Mouse (Mus musculus) heart, postnatal 36 days (tissue): ENCODE measurements at regions not wholly inside any gene's neighbourhood (a gene's known extent, or its start where the extent isn't known, plus 50 kb on each side); places are given as distances from the start of the nearest gene placed in this dataset.
A peak's percentile ranks its signal among the peaks of the same experiment; 100 is the strongest.

ENCODE experiments used
- DNase-seq, 2 experiments: peaks; one replicate each; pipeline ENCODE4 v3.0.0; 2021 to 2022
- intact Hi-C: fragments of 180-260 bp; cut with DNase I; formaldehyde crosslinking; loops from one replicate; pipeline ENCODE4 v1.15.1; 2025

- no peak for DNase-seq
- intact Hi-C loops, result no loop called here
These were observed 80.6 kb downstream of the Fam53a start for GRCm38 (mm10) chr5:33548800-33549199.

- intact Hi-C loops, result no loop called here
These were observed 86.1 kb downstream of the Fam53a start for GRCm38 (mm10) chr5:33543372-33543771.

GRCm38 (mm10) chr5:33542643-33543042 is 86.8 kb downstream of the Fam53a start:
- intact Hi-C loops, result no loop called here
- DNase-seq, result no peak

More at GRCm38 (mm10) chr5:33543372-33543771, 86.1 kb downstream of the Fam53a start:
- peak; percentile 33 to 61 for DNase-seq

GRCm38 (mm10) chr5:33542000-33542554 is 87.4 kb downstream of the Fam53a start:
- DNase-seq, result no peak
- intact Hi-C loops, result loop anchor here (2.0 kb wide), 1 partner anchor 47 kb away; no protein-coding TSS in a partner anchor

- no peak for DNase-seq
- intact Hi-C loops, result loop anchor here (2.0 kb wide), 1 partner anchor 49 kb away; no protein-coding TSS in a partner anchor
These were observed 89.2 kb downstream of the Fam53a start for GRCm38 (mm10) chr5:33540259-33540658.

- no peak for DNase-seq
- intact Hi-C loops, result no loop called here
These were observed 92.0 kb downstream of the Fam53a start for GRCm38 (mm10) chr5:33537429-33537828.

GRCm38 (mm10) chr5:33537017-33537416 is 92.4 kb downstream of the Fam53a start:
- DNase-seq, result no peak
- intact Hi-C loops, result no loop called here

- no peak for DNase-seq
- intact Hi-C loops, result no loop called here
These were observed 93.2 kb downstream of the Fam53a start for GRCm38 (mm10) chr5:33536261-33536660.

GRCm38 (mm10) chr5:33535145-33536010 is 94.1 kb downstream of the Fam53a start:
- DNase-seq, result no peak
- intact Hi-C loops, result no loop called here

- DNase-seq, result no peak
- intact Hi-C loops, result no loop called here
These were observed 95.1 kb downstream of the Fam53a start for GRCm38 (mm10) chr5:33534345-33534744.

- DNase-seq, result no peak
- intact Hi-C loops, result no loop called here
These were observed 96.2 kb downstream of the Fam53a start for GRCm38 (mm10) chr5:33533185-33533584.

- intact Hi-C loops, result no loop called here
These were observed 97.5 kb upstream of the Nkx1-1 start for GRCm38 (mm10) chr5:33531263-33531662.

GRCm38 (mm10) chr5:33529771-33530170 is 96.0 kb upstream of the Nkx1-1 start:
- DNase-seq, result no peak
- intact Hi-C loops, result no loop called here

More at GRCm38 (mm10) chr5:33531263-33531662, 97.5 kb upstream of the Nkx1-1 start:
- no peak for DNase-seq

- intact Hi-C loops, result no loop called here
- no peak for DNase-seq
These were observed 95.3 kb upstream of the Nkx1-1 start for GRCm38 (mm10) chr5:33528971-33529670.

GRCm38 (mm10) chr5:33527750-33528149 is 94.0 kb upstream of the Nkx1-1 start:
- no peak for DNase-seq
- intact Hi-C loops, result no loop called here

- DNase-seq, result no peak
- intact Hi-C loops, result no loop called here
These were observed 93.5 kb upstream of the Nkx1-1 start for GRCm38 (mm10) chr5:33527316-33527715.

GRCm38 (mm10) chr5:33521951-33522742 is 88.4 kb upstream of the Nkx1-1 start:
- no peak for DNase-seq
- intact Hi-C loops, result no loop called here

GRCm38 (mm10) chr5:33520856-33521255 is 87.1 kb upstream of the Nkx1-1 start:
- intact Hi-C loops, result no loop called here

GRCm38 (mm10) chr5:33519394-33519793 is 85.6 kb upstream of the Nkx1-1 start:
- intact Hi-C loops, result no loop called here
- no peak for DNase-seq

More at GRCm38 (mm10) chr5:33520856-33521255, 87.1 kb upstream of the Nkx1-1 start:
- no peak for DNase-seq

GRCm38 (mm10) chr5:33518860-33519259 is 85.1 kb upstream of the Nkx1-1 start:
- intact Hi-C loops, result no loop called here
- DNase-seq, result no peak
